Mouse (Mus musculus): Measurements from ENCODE around the gene Acot7. TPM values are rescaled to one million over a fixed set of nuclear protein-coding genes. Genes with fewer than 3 reads are reported as not detected.
A peak's percentile ranks its signal among the peaks of the same experiment; 100 is the strongest.

Acot7 gene
- polyA plus RNA-seq, 2 experiments = 47.3 to 50.3 TPM

- Histone ChIP-seq H3K27ac (replicated peaks; ENCODE audit: low read depth, low read length) (no peak overlapping the region), H3K4me3 (replicated peaks; ENCODE audit: low read length) (no peak overlapping the region), H3K9ac (ENCODE audit: low read depth, low read length, severe bottlenecking) (no peak overlapping the region), H3K27me3 (ENCODE audit: control insufficient read depth, insufficient read depth, low read length) (peaks cover 31% of the 10 kb centered on the region), H3K4me2 (replicated peaks; ENCODE audit: low read depth, low read length, severe bottlenecking) (no peak overlapping the region), H3K9me3 (ENCODE audit: control insufficient read depth, low read length) (no peaks in the 10 kb centered on the region), H3K36me3 (ENCODE audit: control insufficient read depth, insufficient read depth, low read length) (no peaks in the 10 kb centered on the region), H3K4me1 (ENCODE audit: control insufficient read depth, insufficient read depth, low read length) (peaks cover 18% of the 10 kb centered on the region)
- ATAC-seq (ENCODE audit: low FRiP score, low read depth) = no peak
- no peak for TF ChIP-seq POLR2A (IDR thresholded peaks at IDR 0.05; ENCODE audit: borderline replicate concordance, extremely low read depth, insufficient read depth, insufficient read length)
- no peak for DNase-seq (ENCODE audit: low spot score)
- 32% methylated on average over 6 of the region's 6 CpGs for WGBS
These were observed 41.6 kb upstream of the Acot7 start for GRCm38 (mm10) chr4:152136112-152136875.

- DNase-seq (ENCODE audit: low spot score) (no peak), ATAC-seq (ENCODE audit: low FRiP score, low read depth) (no peak)
- no peak overlapping the region for H3K4me2 ChIP-seq (replicated peaks; ENCODE audit: low read depth, low read length, severe bottlenecking)
- H3K4me1 ChIP-seq (ENCODE audit: control insufficient read depth, insufficient read depth, low read length) = peaks cover 12% of the 10 kb centered on the region
- TF ChIP-seq POLR2A (IDR thresholded peaks at IDR 0.05; ENCODE audit: borderline replicate concordance, extremely low read depth, insufficient read depth, insufficient read length) = no peak
- H3K27ac ChIP-seq (replicated peaks; ENCODE audit: low read depth, low read length) = no peak overlapping the region
- no peak overlapping the region for H3K9ac ChIP-seq (ENCODE audit: low read depth, low read length, severe bottlenecking)
- H3K9me3 ChIP-seq (ENCODE audit: control insufficient read depth, low read length) = no peaks in the 10 kb centered on the region
- 96% methylated on average over 2 of the region's 2 CpGs for WGBS
- no peak overlapping the region for H3K4me3 ChIP-seq (replicated peaks; ENCODE audit: low read length)
- peaks cover 29% of the 10 kb centered on the region for H3K27me3 ChIP-seq (ENCODE audit: control insufficient read depth, insufficient read depth, low read length)
- no peaks in the 10 kb centered on the region for H3K36me3 ChIP-seq (ENCODE audit: control insufficient read depth, insufficient read depth, low read length)
These were observed 41.1 kb upstream of the Acot7 start for GRCm38 (mm10) chr4:152136876-152137250.

GRCm38 (mm10) chr4:152138497-152139260, 39.3 kb upstream of the Acot7 start:
- ATAC-seq (ENCODE audit: low FRiP score, low read depth) (peak; percentile 84), DNase-seq (ENCODE audit: low spot score) (peak; percentile 80)
- H3K36me3 ChIP-seq (ENCODE audit: control insufficient read depth, insufficient read depth, low read length) = no peaks in the 10 kb centered on the region
- no peaks in the 10 kb centered on the region for H3K9me3 ChIP-seq (ENCODE audit: control insufficient read depth, low read length)
- H3K4me3 ChIP-seq (replicated peaks; ENCODE audit: low read length) = peak overlapping the region; percentile 43
- H3K4me1 ChIP-seq (ENCODE audit: control insufficient read depth, insufficient read depth, low read length) = peaks cover 6% of the 10 kb centered on the region; the same call in 1 of the 2 replicates
- H3K9ac ChIP-seq (ENCODE audit: low read depth, low read length, severe bottlenecking) = no peak overlapping the region; the same call in 1 of the 2 replicates
- under 1% methylated on average over 45 of the region's 51 CpGs for WGBS
- H3K27ac ChIP-seq (replicated peaks; ENCODE audit: low read depth, low read length) = no peak overlapping the region
- TF ChIP-seq POLR2A (IDR thresholded peaks at IDR 0.05; ENCODE audit: borderline replicate concordance, extremely low read depth, insufficient read depth, insufficient read length) = no peak
- peak overlapping the region; percentile 71 for H3K4me2 ChIP-seq (replicated peaks; ENCODE audit: low read depth, low read length, severe bottlenecking)
- peaks cover 12% of the 10 kb centered on the region; the same call in 1 of the 2 replicates for H3K27me3 ChIP-seq (ENCODE audit: control insufficient read depth, insufficient read depth, low read length)

- no peak for TF ChIP-seq POLR2A (IDR thresholded peaks at IDR 0.05; ENCODE audit: borderline replicate concordance, extremely low read depth, insufficient read depth, insufficient read length)
- no peaks in the 10 kb centered on the region for H3K9me3 ChIP-seq (ENCODE audit: control insufficient read depth, low read length)
- 32% methylated on average over 6 of the region's 6 CpGs for WGBS
- H3K9ac ChIP-seq (ENCODE audit: low read depth, low read length, severe bottlenecking) = no peak overlapping the region
- peaks cover 4% of the 10 kb centered on the region; the same call in 1 of the 2 replicates for H3K27me3 ChIP-seq (ENCODE audit: control insufficient read depth, insufficient read depth, low read length)
- no peak overlapping the region for H3K4me2 ChIP-seq (replicated peaks; ENCODE audit: low read depth, low read length, severe bottlenecking)
- H3K4me3 ChIP-seq (replicated peaks; ENCODE audit: low read length) = no peak overlapping the region
- no peaks in the 10 kb centered on the region for H3K36me3 ChIP-seq (ENCODE audit: control insufficient read depth, insufficient read depth, low read length)
- DNase-seq (ENCODE audit: low spot score) = no peak
- H3K27ac ChIP-seq (replicated peaks; ENCODE audit: low read depth, low read length) = no peak overlapping the region
- no peak for ATAC-seq (ENCODE audit: low FRiP score, low read depth)
- peaks cover 6% of the 10 kb centered on the region; the same call in 1 of the 2 replicates for H3K4me1 ChIP-seq (ENCODE audit: control insufficient read depth, insufficient read depth, low read length)
These were observed 37.5 kb upstream of the Acot7 start for GRCm38 (mm10) chr4:152140441-152140840.

- Histone ChIP-seq H3K4me3 (replicated peaks; ENCODE audit: low read length) (no peak overlapping the region), H3K4me2 (replicated peaks; ENCODE audit: low read depth, low read length, severe bottlenecking) (no peak overlapping the region), H3K4me1 (ENCODE audit: control insufficient read depth, insufficient read depth, low read length) (peaks cover 6% of the 10 kb centered on the region; the same call in 1 of the 2 replicates), H3K9me3 (ENCODE audit: control insufficient read depth, low read length) (no peaks in the 10 kb centered on the region), H3K9ac (ENCODE audit: low read depth, low read length, severe bottlenecking) (no peak overlapping the region), H3K27ac (replicated peaks; ENCODE audit: low read depth, low read length) (no peak overlapping the region), H3K36me3 (ENCODE audit: control insufficient read depth, insufficient read depth, low read length) (no peaks in the 10 kb centered on the region), H3K27me3 (ENCODE audit: control insufficient read depth, insufficient read depth, low read length) (peaks cover 4% of the 10 kb centered on the region; the same call in 1 of the 2 replicates)
- DNase-seq (ENCODE audit: low spot score) (no peak), ATAC-seq (ENCODE audit: low FRiP score, low read depth) (no peak)
- TF ChIP-seq POLR2A (IDR thresholded peaks at IDR 0.05; ENCODE audit: borderline replicate concordance, extremely low read depth, insufficient read depth, insufficient read length) = no peak
- WGBS = 74% methylated on average over 8 of the region's 8 CpGs
These were observed 36.3 kb upstream of the Acot7 start for GRCm38 (mm10) chr4:152141521-152142135.
